Mouse (Mus musculus): ENCODE measurements around the gene Hba-a1.
"Not testable (repeated sequence)": the region's sequence is repeated elsewhere in the genome, so short reads cannot be mapped to it uniquely, and the experiment has no call there.

The Hba-a1 gene

GRCm38 (mm10) chr11:32296203-32296602 is 12.9 kb downstream of the Hba-a1 start, which contains the start of gene Hba-a2:
Hba-a2 (plus strand) TSS chr11:32296489.
- DNase-seq (ENCODE audit: inconsistent ontology term) = not testable (repeated sequence)

- DNase-seq (ENCODE audit: inconsistent ontology term) = not testable (repeated sequence)
These were observed 14.1 kb downstream of the Hba-a1 start for GRCm38 (mm10) chr11:32297417-32297816.

- DNase-seq (ENCODE audit: inconsistent ontology term) = no peak
These were observed 14.7 kb downstream of the Hba-a1 start for GRCm38 (mm10) chr11:32297866-32298531.

DNA sequence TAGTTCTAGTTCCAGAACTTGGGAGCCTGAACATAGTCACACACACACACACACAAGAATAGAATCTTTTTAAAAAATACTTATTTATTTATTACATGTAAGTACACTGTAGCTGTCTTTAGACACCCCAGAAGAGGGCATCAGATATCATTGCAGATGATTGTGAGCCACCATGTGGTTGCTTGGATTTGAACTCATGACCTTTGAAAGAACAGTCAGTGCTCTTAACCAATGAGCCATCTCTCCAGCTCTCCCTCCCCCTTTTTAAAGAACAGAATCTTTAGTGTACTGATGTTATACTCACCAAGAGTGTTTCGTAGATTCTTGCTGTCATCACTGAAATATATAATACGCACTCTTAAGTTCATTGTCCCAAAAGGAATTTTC is 15.2 kb downstream of the Hba-a1 start:
- no peak for DNase-seq (ENCODE audit: inconsistent ontology term)

DNA sequence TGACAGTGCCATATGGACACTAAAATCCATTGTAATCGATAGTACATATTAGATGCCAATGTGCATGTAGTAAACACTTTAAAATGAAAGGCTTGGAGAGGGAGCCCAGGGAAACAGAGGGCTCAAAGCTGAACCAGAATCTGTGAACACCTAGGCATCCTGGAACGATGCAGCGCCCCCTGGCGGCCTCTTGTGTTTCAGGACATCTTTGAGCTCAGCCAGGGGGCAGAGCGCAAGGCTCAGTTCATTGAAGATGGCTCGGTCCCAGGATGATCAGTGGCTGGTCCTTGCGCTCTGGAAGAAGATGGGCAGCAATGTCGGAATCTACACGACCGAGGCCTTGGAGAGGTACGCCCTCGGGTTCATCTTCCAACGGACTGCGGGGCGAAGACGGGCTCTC is 16.6 kb downstream of the Hba-a1 start, which contains the start of gene Hbq1a:
Gene Hbq1a, plus strand, starts transcription at position 205 of the 400 bp plus-strand sequence.
- peak; percentile 33 for DNase-seq (ENCODE audit: inconsistent ontology term)

- DNase-seq (ENCODE audit: inconsistent ontology term) = no peak
These were observed 17.3 kb downstream of the Hba-a1 start for GRCm38 (mm10) chr11:32300279-32301267.

- DNase-seq (ENCODE audit: inconsistent ontology term) = no peak
These were observed 18.2 kb downstream of the Hba-a1 start for GRCm38 (mm10) chr11:32301506-32301905.

DNA sequence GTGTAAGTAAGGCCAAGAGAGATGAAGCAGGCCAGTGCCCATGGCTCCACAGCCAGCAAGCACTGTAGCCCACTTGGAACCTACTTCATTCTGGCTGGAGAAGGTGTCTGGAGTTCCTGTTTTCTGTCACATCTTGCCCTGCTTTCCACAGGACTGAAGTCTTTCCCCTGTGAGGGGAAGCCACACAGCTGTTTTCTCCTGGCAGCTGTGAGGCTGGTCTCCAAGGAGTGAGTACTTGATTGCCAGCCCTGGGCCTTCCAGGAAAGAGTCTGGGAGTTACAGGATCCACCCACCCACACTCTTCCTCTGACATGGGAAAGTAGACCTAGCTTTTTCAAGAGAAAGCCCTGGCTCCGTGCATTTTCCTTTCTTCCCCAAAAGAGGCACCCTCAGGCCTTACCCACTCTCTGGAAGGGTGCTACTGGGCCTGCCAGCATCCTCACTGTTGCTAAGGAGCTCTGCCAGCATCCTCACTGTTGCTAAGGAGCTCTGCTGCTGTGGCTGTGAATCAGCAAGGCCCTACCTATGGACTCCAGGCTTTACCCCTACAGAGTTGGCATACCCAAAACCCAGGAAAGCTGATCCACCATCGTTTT is 19.6 kb downstream of the Hba-a1 start:
- DNase-seq (ENCODE audit: inconsistent ontology term) = no peak

DNA sequence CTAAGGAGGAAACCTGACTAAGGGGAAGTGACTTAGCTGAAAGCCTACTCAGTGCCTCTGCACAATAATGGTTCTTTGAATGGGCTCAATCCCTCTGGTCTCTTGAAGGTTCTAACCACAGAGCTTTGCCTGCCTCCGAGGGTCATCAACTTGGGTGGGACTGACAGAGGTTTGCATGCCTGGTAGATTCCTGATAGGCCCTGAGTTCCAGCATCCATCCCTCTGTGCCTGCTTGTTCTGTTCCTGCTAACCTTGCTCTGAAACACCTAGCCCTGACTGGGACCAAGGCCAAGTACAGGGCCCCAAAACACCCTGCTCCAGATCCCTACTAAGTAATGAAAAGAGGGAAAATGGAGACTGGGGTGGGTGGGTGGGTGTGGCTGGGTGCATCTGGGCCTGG is 20.1 kb downstream of the Hba-a1 start:
- no peak for DNase-seq (ENCODE audit: inconsistent ontology term)

GRCm38 (mm10) chr11:32307006-32307405 is 23.7 kb downstream of the Hba-a1 start:
- DNase-seq (ENCODE audit: inconsistent ontology term) = no peak

DNA sequence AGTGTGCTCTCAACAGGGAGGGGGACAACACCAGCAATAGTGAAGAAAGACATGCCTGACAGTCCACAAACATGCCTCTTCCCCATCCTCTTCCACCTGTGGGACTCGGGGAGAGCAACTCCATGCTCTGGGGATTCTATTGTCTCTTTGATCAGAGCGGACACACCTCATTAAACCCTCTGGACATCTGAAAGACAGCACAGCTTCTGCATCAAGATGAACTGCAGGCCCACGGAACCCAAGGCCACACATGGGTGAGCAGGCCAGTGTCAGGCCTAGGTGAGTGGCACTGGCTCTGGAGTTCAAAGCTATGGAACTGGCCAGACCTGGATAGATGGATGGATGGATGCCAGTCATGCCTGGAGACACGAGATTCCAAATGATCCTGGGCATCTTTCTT is 26.1 kb downstream of the Hba-a1 start:
- DNase-seq (ENCODE audit: inconsistent ontology term) = no peak

DNA sequence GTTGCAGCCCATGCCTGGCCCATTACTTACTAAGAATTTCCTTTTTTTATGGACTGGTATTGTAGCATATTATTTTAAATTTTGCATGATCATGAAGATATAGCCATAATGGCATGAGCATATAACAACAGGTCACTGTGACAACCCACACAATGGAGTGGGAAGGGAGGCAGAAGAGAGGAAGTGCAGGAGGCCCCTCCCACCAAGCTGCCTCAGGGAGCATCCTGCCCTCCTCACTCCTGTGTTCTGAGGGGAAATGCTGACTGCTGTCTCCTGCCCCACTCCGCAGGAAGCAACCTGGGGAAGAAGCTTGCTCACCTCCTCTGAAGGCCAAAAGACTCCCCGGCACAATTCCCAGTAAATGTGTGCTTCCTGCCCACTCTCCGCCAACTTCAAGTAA is 26.6 kb downstream of the Hba-a1 start:
- no peak for DNase-seq (ENCODE audit: inconsistent ontology term)

GRCm38 (mm10) chr11:32316009-32316408 is 32.7 kb downstream of the Hba-a1 start:
- no peak for DNase-seq (ENCODE audit: inconsistent ontology term)

- DNase-seq (ENCODE audit: inconsistent ontology term) = peak; percentile 20
These were observed 37.3 kb downstream of the Hba-a1 start for GRCm38 (mm10) chr11:32320507-32321195.

GRCm38 (mm10) chr11:32321196-32321565 is 37.9 kb downstream of the Hba-a1 start:
- DNase-seq (ENCODE audit: inconsistent ontology term) = peak; percentile 60

DNA sequence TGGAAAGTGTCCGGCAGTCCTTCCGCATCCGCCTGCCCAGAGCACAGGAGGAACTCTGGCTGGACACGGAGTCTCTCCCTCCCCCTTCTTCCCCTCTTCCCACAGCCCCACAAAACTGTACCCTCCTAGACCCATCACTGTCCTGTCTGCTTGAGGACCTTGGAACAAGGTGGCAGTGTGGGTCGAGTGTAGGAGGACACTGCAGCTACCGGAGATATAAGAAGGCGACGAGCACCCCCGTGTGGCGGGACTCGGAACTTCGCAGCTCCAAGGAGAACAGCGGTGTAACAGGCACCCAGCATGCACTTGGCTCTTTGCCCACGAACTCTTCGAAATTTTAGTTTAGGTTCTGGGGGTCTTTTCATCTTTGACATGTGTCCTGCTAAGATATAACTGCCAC is 41.3 kb downstream of the Hba-a1 start:
- DNase-seq (ENCODE audit: inconsistent ontology term) = peak; percentile 92

DNA sequence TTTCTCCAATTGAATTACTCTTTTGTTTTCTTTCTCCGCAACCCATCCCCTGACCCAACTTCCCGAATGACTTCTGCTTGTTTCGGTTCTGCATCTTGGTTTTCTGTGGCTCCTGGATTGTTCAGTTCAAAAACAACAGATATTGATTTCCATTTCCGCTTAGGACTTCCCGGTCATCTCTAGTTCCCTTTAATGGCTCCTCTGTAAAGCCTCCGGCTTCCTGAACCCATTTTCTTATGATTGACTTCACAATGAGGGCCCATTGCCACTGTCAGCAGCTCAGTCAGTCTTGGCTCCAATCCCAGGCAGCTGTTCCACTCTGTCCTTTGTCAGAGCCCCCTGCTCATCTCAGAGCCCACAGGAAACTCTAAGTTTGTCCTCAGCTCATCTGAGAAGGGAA is 47.8 kb downstream of the Hba-a1 start:
- DNase-seq (ENCODE audit: inconsistent ontology term) = no peak

DNA sequence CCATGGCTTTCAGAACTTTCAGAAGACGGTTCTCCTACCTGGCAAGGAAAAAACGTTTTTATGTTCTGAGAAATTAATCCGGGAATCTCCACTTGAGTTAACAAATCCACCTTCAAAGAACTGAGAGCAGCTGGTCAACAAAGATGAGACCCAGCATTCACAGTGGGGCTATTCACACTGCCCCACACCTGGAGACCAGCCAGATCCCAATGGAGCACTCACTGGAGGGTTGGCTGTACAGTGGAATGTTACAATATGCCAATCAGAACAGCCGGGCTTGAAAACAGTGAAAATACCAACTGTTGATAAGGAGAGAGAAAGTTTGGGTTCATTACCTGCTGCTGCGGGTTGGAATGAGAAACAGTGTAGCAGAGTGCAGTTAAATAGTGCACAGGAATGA is 48.5 kb downstream of the Hba-a1 start:
- DNase-seq (ENCODE audit: inconsistent ontology term) = peak; percentile 84

DNA sequence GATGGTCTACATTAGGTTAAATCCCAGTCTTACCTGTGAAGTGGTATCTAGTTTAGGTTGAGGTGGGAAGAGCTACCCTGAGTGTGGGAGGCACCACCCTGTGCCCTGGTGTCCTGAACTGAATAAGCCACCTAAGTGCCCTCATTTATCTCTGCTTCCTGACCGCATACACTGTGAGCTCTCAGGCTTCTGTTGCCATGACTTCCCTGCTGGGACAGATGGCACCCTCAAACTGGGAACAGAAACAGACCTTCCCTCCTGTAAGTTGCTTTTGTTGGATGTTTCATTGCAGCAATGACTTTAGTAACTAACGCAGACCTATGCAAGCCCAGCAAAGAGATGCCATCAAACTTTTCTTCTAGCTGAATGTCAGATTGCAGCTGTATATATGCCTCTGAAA is 49.9 kb downstream of the Hba-a1 start:
- DNase-seq (ENCODE audit: inconsistent ontology term) = no peak
